Mouse (Mus musculus): Measurements from ENCODE around the gene Maml2. TPM values are rescaled to one million over a fixed set of nuclear protein-coding genes. Genes with fewer than 3 reads are reported as not detected.

The Maml2 gene
- polyA plus RNA-seq, 1 experiment from 2014 or later, result 13.9 TPM

- no peak for ATAC-seq (ENCODE audit: low FRiP score, low read depth)
- peaks cover 19% of the 10 kb centered on the region for H3K4me1 ChIP-seq
- H3K27me3 ChIP-seq (replicated peaks), result no peaks in the 10 kb centered on the region
Observed at GRCm38 (mm10) chr9:13625215-13625614, 327.5 kb downstream of the Maml2 start.

DNA sequence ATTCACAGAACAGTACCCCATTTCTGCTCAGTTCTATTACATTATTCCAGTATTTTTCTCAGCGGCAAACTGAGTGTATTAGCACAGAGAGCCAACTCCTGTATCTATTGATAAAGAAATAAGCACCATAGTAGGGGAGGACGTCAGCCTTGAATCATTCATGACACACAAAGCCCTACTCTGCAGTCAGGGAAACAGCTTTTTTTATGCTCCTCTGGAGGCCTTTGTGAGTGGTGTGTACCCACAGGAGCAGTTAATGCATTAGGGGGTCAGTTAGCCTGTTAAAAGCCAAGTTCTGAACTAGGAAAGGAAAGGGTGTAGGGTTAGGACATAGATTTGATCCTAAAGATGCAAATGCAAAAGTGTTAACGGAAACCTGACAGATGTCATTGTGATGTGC, 328.7 kb downstream of the Maml2 start:
- Histone ChIP-seq H3K36me3 (peaks cover 5% of the 10 kb centered on the region; the same call in 1 of the 2 replicates), H3K4me1 (peaks cover 14% of the 10 kb centered on the region), H3K4me3 (no peak overlapping the region), H3K9me3 (no peaks in the 10 kb centered on the region), H3K27me3 (replicated peaks) (no peaks in the 10 kb centered on the region), H3K9ac (no peak overlapping the region), H3K4me2 (replicated peaks) (no peak overlapping the region; the same call in 1 of the 2 replicates), H3K27ac (no peak overlapping the region)
- 34% methylated on average over 3 of the region's 3 CpGs for WGBS
- 0 out of 2 replicates have a peak, but pooled peaks have one; percentile 48 for ATAC-seq (ENCODE audit: low FRiP score, low read depth)

More at GRCm38 (mm10) chr9:13625215-13625614, 327.5 kb downstream of the Maml2 start:
- 92% methylated on average over 3 of the region's 3 CpGs for WGBS
- no peak overlapping the region for H3K27ac ChIP-seq
- no peak overlapping the region for H3K4me3 ChIP-seq
- H3K9me3 ChIP-seq, result no peaks in the 10 kb centered on the region
- H3K36me3 ChIP-seq, result peaks cover 15% of the 10 kb centered on the region
- H3K4me2 ChIP-seq (replicated peaks), result no peak overlapping the region
- no peak overlapping the region for H3K9ac ChIP-seq

- H3K9me3 ChIP-seq, result no peaks in the 10 kb centered on the region
- no peak overlapping the region for H3K4me3 ChIP-seq
- no peak overlapping the region for H3K4me2 ChIP-seq (replicated peaks)
- H3K27ac ChIP-seq, result no peak overlapping the region
- H3K4me1 ChIP-seq, result peaks cover 5% of the 10 kb centered on the region; the same call in 1 of the 2 replicates
- H3K9ac ChIP-seq, result no peak overlapping the region
- no peaks in the 10 kb centered on the region for H3K36me3 ChIP-seq
- no peak for ATAC-seq (ENCODE audit: low FRiP score, low read depth)
- H3K27me3 ChIP-seq (replicated peaks), result no peaks in the 10 kb centered on the region
- WGBS, result 88% methylated on average over 1 of the region's 1 CpGs
Observed at GRCm38 (mm10) chr9:13633371-13633770, 335.6 kb downstream of the Maml2 start.

DNA sequence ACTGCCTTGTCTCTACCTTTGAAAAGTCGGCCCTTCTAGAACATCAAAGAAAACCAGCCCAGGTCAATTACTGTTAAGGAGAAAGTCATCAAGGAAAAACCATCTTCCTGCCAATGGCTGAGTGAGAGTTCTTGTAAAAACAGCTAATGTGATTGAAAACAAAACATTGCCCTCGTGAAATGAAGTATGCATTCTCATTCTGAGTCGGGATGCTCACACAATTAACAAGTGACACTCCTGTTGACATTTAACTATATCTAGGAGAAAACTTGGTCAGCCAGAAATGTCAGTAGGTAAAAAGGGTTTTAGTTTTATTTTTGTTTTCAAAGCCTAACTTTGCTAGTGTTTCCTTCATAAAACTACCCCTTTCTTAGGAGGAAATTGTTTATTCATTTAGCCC, 341.9 kb downstream of the Maml2 start:
- Histone ChIP-seq H3K4me3 (no peak overlapping the region), H3K9me3 (no peaks in the 10 kb centered on the region), H3K27ac (no peak overlapping the region), H3K9ac (no peak overlapping the region), H3K36me3 (no peaks in the 10 kb centered on the region), H3K4me1 (no peaks in the 10 kb centered on the region), H3K27me3 (replicated peaks) (no peaks in the 10 kb centered on the region), H3K4me2 (replicated peaks) (no peak overlapping the region)
- WGBS, result 50% methylated on average over 3 of the region's 3 CpGs
- ATAC-seq (ENCODE audit: low FRiP score, low read depth), result no peak

GRCm38 (mm10) chr9:13645153-13645552, 347.4 kb downstream of the Maml2 start:
- H3K4me2 ChIP-seq (replicated peaks), result no peak overlapping the region

GRCm38 (mm10) chr9:13651065-13651464, 353.3 kb downstream of the Maml2 start:
- Histone ChIP-seq H3K4me2 (replicated peaks) (no peak overlapping the region), H3K27me3 (replicated peaks) (no peaks in the 10 kb centered on the region), H3K36me3 (no peaks in the 10 kb centered on the region), H3K27ac (no peak overlapping the region), H3K4me3 (no peak overlapping the region), H3K9me3 (no peaks in the 10 kb centered on the region), H3K4me1 (peaks cover 11% of the 10 kb centered on the region), H3K9ac (no peak overlapping the region)
- 55% methylated on average over 2 of the region's 2 CpGs for WGBS
- no peak for ATAC-seq (ENCODE audit: low FRiP score, low read depth)

More at GRCm38 (mm10) chr9:13645153-13645552, 347.4 kb downstream of the Maml2 start:
- 61% methylated on average over 5 of the region's 5 CpGs for WGBS
- H3K9ac ChIP-seq, result no peak overlapping the region
- H3K4me1 ChIP-seq, result no peaks in the 10 kb centered on the region
- H3K4me3 ChIP-seq, result no peak overlapping the region
- H3K27me3 ChIP-seq (replicated peaks), result no peaks in the 10 kb centered on the region
- 0 out of 2 replicates have a peak, but pooled peaks have one; percentile 29 for ATAC-seq (ENCODE audit: low FRiP score, low read depth)
- no peaks in the 10 kb centered on the region for H3K9me3 ChIP-seq
- no peak overlapping the region for H3K27ac ChIP-seq
- H3K36me3 ChIP-seq, result no peaks in the 10 kb centered on the region

GRCm38 (mm10) chr9:13651828-13652227, 354.1 kb downstream of the Maml2 start:
- peak; percentile 38 for ATAC-seq (ENCODE audit: low FRiP score, low read depth)

DNA sequence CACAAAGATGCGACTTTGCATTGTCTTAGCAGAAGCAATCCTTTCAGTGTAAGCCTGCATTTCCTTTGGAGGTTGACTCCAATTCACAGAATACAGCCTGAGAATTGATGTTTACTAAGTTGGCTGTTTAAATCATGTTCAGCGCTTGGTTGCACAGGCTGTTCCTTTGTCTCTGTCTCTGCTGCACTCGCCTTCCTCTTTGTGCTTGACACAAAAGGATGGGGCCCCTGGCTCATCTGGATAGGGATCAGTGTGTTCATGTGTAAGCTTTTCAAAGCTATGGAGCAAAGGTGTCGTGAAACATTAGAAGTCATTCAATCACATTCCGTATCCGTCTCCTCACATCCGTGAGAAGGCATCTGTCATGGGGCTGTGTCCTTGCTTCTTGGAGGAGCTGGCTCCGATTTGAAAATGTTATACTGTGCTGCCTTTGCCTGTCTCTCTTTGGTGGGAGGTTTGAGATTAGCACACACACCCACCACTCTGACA, 354.7 kb downstream of the Maml2 start:
- peak; percentile 86 for ATAC-seq (ENCODE audit: low FRiP score, low read depth)
- H3K4me3 ChIP-seq, result no peak overlapping the region
- peak overlapping the region; percentile 43 for H3K4me2 ChIP-seq (replicated peaks)
- no peaks in the 10 kb centered on the region for H3K9me3 ChIP-seq
- H3K4me1 ChIP-seq, result peaks cover 11% of the 10 kb centered on the region
- peak overlapping the region; percentile 33; the same call in 1 of the 2 replicates for H3K9ac ChIP-seq
- WGBS, result 20% methylated on average over 8 of the region's 8 CpGs
- H3K27me3 ChIP-seq (replicated peaks), result no peaks in the 10 kb centered on the region
- H3K36me3 ChIP-seq, result no peaks in the 10 kb centered on the region
- H3K27ac ChIP-seq, result peak overlapping the region; percentile 75

More at GRCm38 (mm10) chr9:13651828-13652227, 354.1 kb downstream of the Maml2 start:
- H3K4me3 ChIP-seq, result no peak overlapping the region
- no peaks in the 10 kb centered on the region for H3K36me3 ChIP-seq
- no peaks in the 10 kb centered on the region for H3K27me3 ChIP-seq (replicated peaks)
- H3K4me1 ChIP-seq, result peaks cover 11% of the 10 kb centered on the region
- no peaks in the 10 kb centered on the region for H3K9me3 ChIP-seq
- H3K27ac ChIP-seq, result peak overlapping the region; percentile 75; the same call in 1 of the 2 replicates
- no peak overlapping the region for H3K9ac ChIP-seq
- 26% methylated on average over 4 of the region's 4 CpGs for WGBS
- H3K4me2 ChIP-seq (replicated peaks), result peak overlapping the region; percentile 43

- peak; percentile 86 for ATAC-seq (ENCODE audit: low FRiP score, low read depth)
- Histone ChIP-seq H3K9ac (0 out of 2 replicates have a peak overlapping the region, but pooled peaks have one; percentile 33), H3K27me3 (replicated peaks) (no peaks in the 10 kb centered on the region), H3K27ac (peak overlapping the region; percentile 75; the same call in 1 of the 2 replicates), H3K4me1 (peaks cover 11% of the 10 kb centered on the region), H3K4me2 (replicated peaks) (peak overlapping the region; percentile 43), H3K36me3 (no peaks in the 10 kb centered on the region), H3K4me3 (no peak overlapping the region), H3K9me3 (no peaks in the 10 kb centered on the region)
- WGBS, result 33% methylated on average over 3 of the region's 3 CpGs
Observed at GRCm38 (mm10) chr9:13652917-13653316, 355.2 kb downstream of the Maml2 start.

GRCm38 (mm10) chr9:13661768-13662623, 364.2 kb downstream of the Maml2 start:
- no peaks in the 10 kb centered on the region for H3K9me3 ChIP-seq
- no peak overlapping the region for H3K27ac ChIP-seq
- no peaks in the 10 kb centered on the region for H3K36me3 ChIP-seq
- WGBS, result 2% methylated on average over 12 of the region's 12 CpGs
- no peaks in the 10 kb centered on the region for H3K27me3 ChIP-seq (replicated peaks)
- H3K4me1 ChIP-seq, result peaks cover 13% of the 10 kb centered on the region
- H3K4me2 ChIP-seq (replicated peaks), result peak overlapping the region; percentile 41
- ATAC-seq (ENCODE audit: low FRiP score, low read depth), result peak; percentile 54
- H3K9ac ChIP-seq, result no peak overlapping the region
- H3K4me3 ChIP-seq, result no peak overlapping the region

- Histone ChIP-seq H3K27me3 (replicated peaks) (no peaks in the 10 kb centered on the region), H3K9me3 (no peaks in the 10 kb centered on the region), H3K27ac (no peak overlapping the region), H3K4me2 (replicated peaks) (no peak overlapping the region), H3K36me3 (no peaks in the 10 kb centered on the region), H3K4me3 (no peak overlapping the region), H3K9ac (no peak overlapping the region), H3K4me1 (peaks cover 13% of the 10 kb centered on the region)
- ATAC-seq (ENCODE audit: low FRiP score, low read depth), result no peak
- 92% methylated on average over 2 of the region's 2 CpGs for WGBS
Observed at GRCm38 (mm10) chr9:13665487-13665969, 367.8 kb downstream of the Maml2 start.

GRCm38 (mm10) chr9:13667955-13668354, 370.2 kb downstream of the Maml2 start:
- Histone ChIP-seq H3K4me2 (replicated peaks) (no peak overlapping the region), H3K27me3 (replicated peaks) (no peaks in the 10 kb centered on the region), H3K27ac (no peak overlapping the region), H3K9me3 (no peaks in the 10 kb centered on the region), H3K9ac (no peak overlapping the region), H3K4me3 (no peak overlapping the region), H3K4me1 (0 out of 2 replicates have a peak, but pooled peaks cover 2% of the 10 kb centered on the region), H3K36me3 (no peaks in the 10 kb centered on the region)
- no peak for ATAC-seq (ENCODE audit: low FRiP score, low read depth)
- 98% methylated on average over 1 of the region's 1 CpGs for WGBS
